Mouse (Mus musculus): ENCODE results near the gene Slc6a13. TPM values are rescaled to one million over a fixed set of nuclear protein-coding genes. Genes with fewer than 3 reads are reported as not detected.

Gene Slc6a13
- 0.78 and 0.99 TPM in 2 replicates for polyA plus RNA-seq (2014; fragmentation: Nextera tagmentation; extraction: Ambion mirVana)

DNA sequence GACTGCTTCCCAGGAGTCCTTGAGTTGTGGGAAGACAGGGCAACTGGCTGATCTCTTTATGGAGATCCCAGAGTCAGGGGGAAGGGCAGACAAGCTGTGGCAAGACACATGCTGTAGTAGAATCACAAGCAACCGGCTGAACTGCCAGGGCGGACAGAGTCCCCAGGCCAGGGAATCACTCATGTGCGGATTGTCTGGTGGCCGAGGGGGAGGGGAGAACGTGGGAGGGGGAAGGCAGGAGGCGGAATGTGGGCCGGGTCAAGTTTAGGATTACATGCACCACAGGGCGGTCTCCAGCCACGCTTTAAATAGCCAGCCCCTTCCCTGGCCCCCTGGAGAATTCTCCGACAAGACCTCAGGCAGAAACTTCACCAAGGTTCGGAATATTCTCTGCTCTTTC is at the start of gene Slc6a13:
Slc6a13 (plus strand) TSS at position 274 of the 400 bp plus-strand sequence.
- no peak within 1 kb of the TSS for H3K4me3 ChIP-seq (ENCODE audit: low read depth, low read length)
- 3% methylated on average over 11 of the region's 11 CpGs for WGBS
- no peak; the same call in 1 of the 2 replicates for ATAC-seq (replicated peaks; ENCODE audit: low FRiP score, low TSS enrichment, low read depth)
- H3K27ac ChIP-seq (ENCODE audit: low read depth) = no peak within 1 kb of the TSS
- peak; percentile 55 for DNase-seq (ENCODE audit: low spot score)
- peak within 1 kb of the TSS; percentile 33 for H3K4me2 ChIP-seq (ENCODE audit: low read length)
- no peaks in the 10 kb centered on the region for H3K36me3 ChIP-seq (ENCODE audit: control insufficient read depth, insufficient read depth, low read length)
- H3K9ac ChIP-seq (ENCODE audit: low read length) = no peak within 1 kb of the TSS
- peaks cover 9% of the 10 kb centered on the region; the same call in 1 of the 2 replicates for H3K4me1 ChIP-seq (replicated peaks; ENCODE audit: control insufficient read depth, insufficient read depth, low read length)
- no peaks in the 10 kb centered on the region for H3K27me3 ChIP-seq (replicated peaks; ENCODE audit: control insufficient read depth, insufficient read depth, low read length)
- no peaks in the 10 kb centered on the region for H3K9me3 ChIP-seq (ENCODE audit: control insufficient read depth, low read length)

DNA sequence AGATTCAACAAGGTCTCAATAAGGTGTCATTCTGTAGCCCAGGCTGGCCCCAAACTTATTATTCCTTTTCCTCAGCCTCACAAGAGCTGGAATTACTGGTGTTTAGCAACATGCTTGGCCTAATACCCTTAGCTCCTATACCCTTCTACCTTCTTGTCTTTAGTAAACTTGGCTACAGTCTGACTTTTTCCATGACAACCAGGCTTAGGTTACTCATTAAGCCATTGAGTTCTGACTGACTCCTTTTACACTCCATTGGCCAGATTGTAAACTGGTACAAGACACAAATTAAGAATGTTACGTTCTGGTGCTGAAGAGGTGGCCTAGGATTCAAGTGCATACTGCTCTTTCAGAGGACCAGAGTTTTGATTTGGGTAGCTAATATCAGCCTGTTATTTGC is 49.6 kb upstream of the Slc6a13 start:
- H3K27me3 ChIP-seq (replicated peaks; ENCODE audit: control insufficient read depth, insufficient read depth, low read length) = no peaks in the 10 kb centered on the region
- no peaks in the 10 kb centered on the region for H3K9me3 ChIP-seq (ENCODE audit: control insufficient read depth, low read length)
- DNase-seq (ENCODE audit: low spot score) (no peak), ATAC-seq (replicated peaks; ENCODE audit: low FRiP score, low TSS enrichment, low read depth) (no peak)
- no peak overlapping the region for H3K9ac ChIP-seq (ENCODE audit: low read length)
- H3K4me3 ChIP-seq (ENCODE audit: low read depth, low read length) = no peak overlapping the region
- 54% methylated on average over 1 of the region's 1 CpGs for WGBS
- H3K4me1 ChIP-seq (replicated peaks; ENCODE audit: control insufficient read depth, insufficient read depth, low read length) = no peaks in the 10 kb centered on the region
- no peaks in the 10 kb centered on the region for H3K36me3 ChIP-seq (ENCODE audit: control insufficient read depth, insufficient read depth, low read length)
- H3K27ac ChIP-seq (ENCODE audit: low read depth) = no peak overlapping the region
- no peak overlapping the region for H3K4me2 ChIP-seq (ENCODE audit: low read length)

DNA sequence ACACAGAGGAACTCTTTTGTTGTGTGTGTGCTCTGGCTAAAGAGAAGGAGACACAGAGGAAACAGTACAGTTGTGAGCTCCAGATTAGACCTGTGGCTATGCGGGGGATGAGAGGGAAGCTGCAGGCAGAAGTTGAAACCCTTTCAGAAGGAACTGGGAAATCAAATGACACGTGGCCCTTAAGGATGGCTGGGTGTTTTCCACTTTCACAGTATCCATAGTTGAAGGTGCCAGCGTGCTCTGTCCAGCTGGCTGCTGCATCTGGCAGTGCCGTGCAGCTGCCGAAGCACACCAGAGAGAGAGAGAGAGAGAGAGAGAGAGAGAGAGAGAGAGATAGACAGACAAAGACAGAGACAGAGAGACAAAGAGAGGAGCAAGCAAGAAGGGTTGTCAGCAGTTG is 48.8 kb upstream of the Slc6a13 start:
- Histone ChIP-seq H3K9me3 (ENCODE audit: control insufficient read depth, low read length) (no peaks in the 10 kb centered on the region), H3K36me3 (ENCODE audit: control insufficient read depth, insufficient read depth, low read length) (no peaks in the 10 kb centered on the region), H3K27ac (ENCODE audit: low read depth) (no peak overlapping the region), H3K4me2 (ENCODE audit: low read length) (no peak overlapping the region), H3K4me3 (ENCODE audit: low read depth, low read length) (no peak overlapping the region), H3K4me1 (replicated peaks; ENCODE audit: control insufficient read depth, insufficient read depth, low read length) (no peaks in the 10 kb centered on the region), H3K27me3 (replicated peaks; ENCODE audit: control insufficient read depth, insufficient read depth, low read length) (no peaks in the 10 kb centered on the region), H3K9ac (ENCODE audit: low read length) (no peak overlapping the region)
- no peak for ATAC-seq (replicated peaks; ENCODE audit: low FRiP score, low TSS enrichment, low read depth)
- WGBS = 79% methylated on average over 5 of the region's 5 CpGs
- DNase-seq (ENCODE audit: low spot score) = no peak

DNA sequence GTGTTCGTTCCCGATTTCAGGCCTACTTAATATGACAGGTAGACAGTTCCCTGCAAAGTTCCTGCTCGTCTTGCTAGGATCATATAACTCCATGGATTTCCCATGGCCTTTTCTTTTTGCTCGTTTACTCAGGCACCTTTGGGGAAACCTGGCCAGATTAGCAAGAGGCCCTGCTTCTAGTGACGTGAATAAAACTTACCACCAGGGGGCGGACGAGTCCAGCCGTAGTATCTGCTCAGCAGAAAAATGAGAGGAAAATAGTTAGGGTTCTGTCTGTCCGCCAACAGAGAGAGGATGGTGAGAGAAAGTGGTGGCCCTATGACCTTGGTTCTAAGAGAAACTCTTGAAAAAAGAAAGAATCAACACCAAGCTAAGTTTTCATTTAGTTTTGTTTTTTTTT is 39.5 kb upstream of the Slc6a13 start:
- peak; percentile 88 for DNase-seq (ENCODE audit: low spot score)
- Histone ChIP-seq H3K9ac (ENCODE audit: low read length) (no peak overlapping the region), H3K27me3 (replicated peaks; ENCODE audit: control insufficient read depth, insufficient read depth, low read length) (no peaks in the 10 kb centered on the region), H3K4me2 (ENCODE audit: low read length) (no peak overlapping the region), H3K9me3 (ENCODE audit: control insufficient read depth, low read length) (no peaks in the 10 kb centered on the region), H3K36me3 (ENCODE audit: control insufficient read depth, insufficient read depth, low read length) (no peaks in the 10 kb centered on the region), H3K4me3 (ENCODE audit: low read depth, low read length) (no peak overlapping the region), H3K27ac (ENCODE audit: low read depth) (no peak overlapping the region), H3K4me1 (replicated peaks; ENCODE audit: control insufficient read depth, insufficient read depth, low read length) (no peaks in the 10 kb centered on the region)
- ATAC-seq (replicated peaks; ENCODE audit: low FRiP score, low TSS enrichment, low read depth) = no peak
- WGBS = 30% methylated on average over 9 of the region's 9 CpGs

DNA sequence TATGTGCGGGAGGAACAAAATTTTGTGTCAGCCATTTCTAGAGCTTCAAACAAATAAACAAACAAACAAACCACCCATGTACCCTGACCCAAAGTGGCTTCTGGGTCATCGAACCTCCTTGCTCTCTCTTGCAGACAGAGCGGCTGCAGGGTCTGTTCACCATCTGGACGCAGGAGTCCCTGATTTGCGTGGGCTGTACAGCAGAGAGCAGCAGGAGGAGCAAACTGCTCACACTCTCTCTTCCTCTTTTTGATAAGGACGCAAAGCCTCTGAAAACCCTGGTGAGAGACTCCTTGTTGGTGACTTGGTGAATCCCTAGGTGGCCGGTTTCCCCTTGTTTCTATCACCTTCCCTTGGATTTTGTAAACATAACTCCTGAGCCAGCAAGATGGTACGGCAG is 38.8 kb upstream of the Slc6a13 start:
- Histone ChIP-seq H3K4me2 (ENCODE audit: low read length) (no peak overlapping the region), H3K27me3 (replicated peaks; ENCODE audit: control insufficient read depth, insufficient read depth, low read length) (no peaks in the 10 kb centered on the region), H3K4me3 (ENCODE audit: low read depth, low read length) (no peak overlapping the region), H3K9me3 (ENCODE audit: control insufficient read depth, low read length) (0 out of 2 replicates have a peak, but pooled peaks cover 5% of the 10 kb centered on the region), H3K36me3 (ENCODE audit: control insufficient read depth, insufficient read depth, low read length) (no peaks in the 10 kb centered on the region), H3K4me1 (replicated peaks; ENCODE audit: control insufficient read depth, insufficient read depth, low read length) (no peaks in the 10 kb centered on the region), H3K9ac (ENCODE audit: low read length) (no peak overlapping the region), H3K27ac (ENCODE audit: low read depth) (no peak overlapping the region)
- WGBS = 72% methylated on average over 8 of the region's 8 CpGs
- ATAC-seq (replicated peaks; ENCODE audit: low FRiP score, low TSS enrichment, low read depth) (no peak), DNase-seq (ENCODE audit: low spot score) (no peak)

DNA sequence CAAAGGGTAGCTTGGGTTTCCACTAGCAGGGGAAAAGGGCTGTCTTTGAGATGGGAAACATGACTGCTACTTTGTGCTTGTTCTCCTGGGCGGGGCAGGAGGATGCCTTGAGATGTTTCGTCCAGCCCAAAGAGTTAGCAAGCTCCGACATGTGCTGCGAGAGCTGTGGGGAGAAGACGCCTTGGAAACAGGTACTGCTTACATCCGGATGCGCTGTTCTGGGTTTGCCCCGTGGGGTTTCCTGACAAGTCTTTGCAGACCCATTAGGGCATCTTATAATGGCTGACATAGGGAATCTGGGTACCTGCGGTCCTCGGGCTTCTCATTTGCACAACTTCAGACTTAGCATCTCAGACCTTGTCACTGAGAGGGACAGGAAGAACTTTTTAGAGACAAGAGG is 38.0 kb upstream of the Slc6a13 start:
- Histone ChIP-seq H3K36me3 (ENCODE audit: control insufficient read depth, insufficient read depth, low read length) (no peaks in the 10 kb centered on the region), H3K9me3 (ENCODE audit: control insufficient read depth, low read length) (0 out of 2 replicates have a peak, but pooled peaks cover 5% of the 10 kb centered on the region), H3K4me3 (ENCODE audit: low read depth, low read length) (no peak overlapping the region), H3K9ac (ENCODE audit: low read length) (no peak overlapping the region), H3K27me3 (replicated peaks; ENCODE audit: control insufficient read depth, insufficient read depth, low read length) (no peaks in the 10 kb centered on the region), H3K4me2 (ENCODE audit: low read length) (no peak overlapping the region), H3K4me1 (replicated peaks; ENCODE audit: control insufficient read depth, insufficient read depth, low read length) (no peaks in the 10 kb centered on the region), H3K27ac (ENCODE audit: low read depth) (no peak overlapping the region)
- no peak for ATAC-seq (replicated peaks; ENCODE audit: low FRiP score, low TSS enrichment, low read depth)
- no peak for DNase-seq (ENCODE audit: low spot score)
- 90% methylated on average over 10 of the region's 10 CpGs for WGBS

DNA sequence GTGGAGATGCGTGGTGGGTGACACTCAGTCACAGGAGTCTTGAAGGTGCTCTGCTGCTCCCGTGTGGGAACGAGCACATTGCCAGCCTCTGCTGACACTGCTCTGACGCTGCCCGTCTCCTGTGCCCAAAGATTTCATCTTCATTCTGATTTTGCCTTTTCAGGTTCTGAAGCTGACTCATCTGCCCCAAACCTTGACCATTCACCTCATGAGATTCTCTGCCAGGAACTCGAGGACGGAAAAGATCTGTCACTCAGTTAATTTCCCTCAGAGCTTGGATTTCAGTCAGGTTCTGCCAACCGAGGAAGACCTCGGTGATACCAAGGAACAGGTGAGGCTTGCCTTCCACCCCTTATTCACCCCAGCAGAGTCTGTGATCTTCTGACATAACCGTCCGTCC is 37.5 kb upstream of the Slc6a13 start:
- no peaks in the 10 kb centered on the region for H3K4me1 ChIP-seq (replicated peaks; ENCODE audit: control insufficient read depth, insufficient read depth, low read length)
- 0 out of 2 replicates have a peak, but pooled peaks cover 5% of the 10 kb centered on the region for H3K9me3 ChIP-seq (ENCODE audit: control insufficient read depth, low read length)
- DNase-seq (ENCODE audit: low spot score) (no peak), ATAC-seq (replicated peaks; ENCODE audit: low FRiP score, low TSS enrichment, low read depth) (no peak)
- no peaks in the 10 kb centered on the region for H3K27me3 ChIP-seq (replicated peaks; ENCODE audit: control insufficient read depth, insufficient read depth, low read length)
- H3K36me3 ChIP-seq (ENCODE audit: control insufficient read depth, insufficient read depth, low read length) = no peaks in the 10 kb centered on the region
- H3K4me2 ChIP-seq (ENCODE audit: low read length) = no peak overlapping the region
- no peak overlapping the region for H3K27ac ChIP-seq (ENCODE audit: low read depth)
- no peak overlapping the region for H3K9ac ChIP-seq (ENCODE audit: low read length)
- WGBS = 93% methylated on average over 11 of the region's 11 CpGs
- no peak overlapping the region for H3K4me3 ChIP-seq (ENCODE audit: low read depth, low read length)

DNA sequence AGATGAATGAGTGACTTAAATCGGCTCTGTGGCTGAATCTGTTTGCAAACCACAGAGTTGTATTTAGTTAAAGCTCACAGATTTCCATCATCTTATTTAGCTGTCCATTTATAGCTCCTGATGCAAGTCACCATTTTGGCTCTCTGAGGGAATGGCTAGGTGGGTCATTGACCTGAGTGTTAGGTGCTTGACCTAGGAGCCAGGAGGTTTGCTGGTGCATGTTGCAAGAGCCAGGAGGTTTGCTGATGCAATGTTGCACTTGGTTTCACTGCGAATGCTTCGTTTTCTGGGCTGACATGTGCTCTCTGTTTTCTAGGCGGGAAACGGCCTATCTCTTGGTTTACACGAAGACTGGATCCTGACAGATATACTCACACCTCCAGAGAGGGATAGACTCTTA is 29.9 kb upstream of the Slc6a13 start:
- 87% methylated on average over 6 of the region's 6 CpGs for WGBS
- H3K4me3 ChIP-seq (ENCODE audit: low read depth, low read length) = no peak overlapping the region
- 0 out of 2 replicates have a peak, but pooled peaks cover 5% of the 10 kb centered on the region for H3K9me3 ChIP-seq (ENCODE audit: control insufficient read depth, low read length)
- H3K9ac ChIP-seq (ENCODE audit: low read length) = no peak overlapping the region
- H3K27ac ChIP-seq (ENCODE audit: low read depth) = no peak overlapping the region
- ATAC-seq (replicated peaks; ENCODE audit: low FRiP score, low TSS enrichment, low read depth) = no peak
- DNase-seq (ENCODE audit: low spot score) = no peak
- no peaks in the 10 kb centered on the region for H3K4me1 ChIP-seq (replicated peaks; ENCODE audit: control insufficient read depth, insufficient read depth, low read length)
- H3K27me3 ChIP-seq (replicated peaks; ENCODE audit: control insufficient read depth, insufficient read depth, low read length) = no peaks in the 10 kb centered on the region
- H3K4me2 ChIP-seq (ENCODE audit: low read length) = no peak overlapping the region
- H3K36me3 ChIP-seq (ENCODE audit: control insufficient read depth, insufficient read depth, low read length) = no peaks in the 10 kb centered on the region

DNA sequence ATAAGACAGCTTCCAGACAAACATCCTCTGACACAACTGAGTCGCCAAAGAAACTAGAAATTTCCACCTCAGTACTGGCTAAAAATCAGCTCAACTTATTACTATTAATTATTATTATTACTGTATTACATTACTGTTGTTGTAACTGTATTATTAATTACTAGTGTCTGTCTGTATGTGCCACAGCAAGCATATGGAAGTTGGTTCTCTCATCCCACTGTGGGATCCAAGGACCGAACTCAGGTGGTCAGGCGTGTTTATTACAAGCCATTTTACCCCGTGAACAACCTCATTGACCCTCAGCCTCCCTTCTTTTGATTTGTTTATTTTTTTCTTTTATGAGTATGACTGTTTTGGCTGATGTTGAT is 28.3 kb upstream of the Slc6a13 start:
- Histone ChIP-seq H3K4me1 (replicated peaks; ENCODE audit: control insufficient read depth, insufficient read depth, low read length) (no peaks in the 10 kb centered on the region), H3K9ac (ENCODE audit: low read length) (no peak overlapping the region), H3K4me2 (ENCODE audit: low read length) (peak overlapping the region; percentile 51), H3K9me3 (ENCODE audit: control insufficient read depth, low read length) (no peaks in the 10 kb centered on the region), H3K36me3 (ENCODE audit: control insufficient read depth, insufficient read depth, low read length) (no peaks in the 10 kb centered on the region), H3K27ac (ENCODE audit: low read depth) (no peak overlapping the region), H3K27me3 (replicated peaks; ENCODE audit: control insufficient read depth, insufficient read depth, low read length) (no peaks in the 10 kb centered on the region), H3K4me3 (ENCODE audit: low read depth, low read length) (no peak overlapping the region; the same call in 1 of the 2 replicates)
- no peak for DNase-seq (ENCODE audit: low spot score)
- ATAC-seq (replicated peaks; ENCODE audit: low FRiP score, low TSS enrichment, low read depth) = peak; percentile 34; the same call in 1 of the 2 replicates
- WGBS = 14% methylated on average over 4 of the region's 4 CpGs

All from intestine, embryonic 14.5 days (tissue).